Mouse (Mus musculus): Measurements from ENCODE around the gene Tspan13.

- no peak for TF ChIP-seq CTCF (IDR thresholded peaks at IDR 0.05; ENCODE audit: low read depth, low read length)
- no peak for TF ChIP-seq POLR2A (IDR thresholded peaks at IDR 0.05; ENCODE audit: borderline replicate concordance, low read depth, low read length)
Observed at GRCm38 (mm10) chr12:35977633-35978246, 64.6 kb downstream of the Tspan13 start.

Data from bone marrow macrophage, adult 2 months (primary cell).